Mouse (Mus musculus): Measurements from ENCODE around the gene Rgs1. TPM values are rescaled to one million over a fixed set of nuclear protein-coding genes. Genes with fewer than 3 reads are reported as not detected.

The Rgs1 gene
- total and polyA plus RNA-seq, 3 experiments, result 1.6 to 238 (median 101) TPM

DNA sequence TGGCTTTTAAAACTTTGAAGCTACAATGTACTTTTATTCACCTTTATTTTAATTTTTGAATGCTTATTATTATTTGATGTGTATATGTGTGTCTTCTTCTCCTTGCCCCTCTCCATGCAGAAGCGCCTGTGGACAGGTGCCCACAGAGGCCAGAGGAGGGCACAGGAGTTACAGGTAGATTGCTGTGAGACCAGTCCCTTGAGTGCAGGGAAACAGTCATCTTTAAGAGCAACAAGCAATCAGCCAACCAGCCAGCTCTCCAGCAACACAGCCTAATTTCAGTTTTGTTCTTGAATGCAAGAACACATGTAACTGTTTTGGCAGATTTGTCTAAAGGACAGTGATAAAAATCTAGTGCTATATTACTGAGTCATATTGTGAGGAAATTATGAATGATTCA is 1.7 kb downstream of the Rgs1 start:
- no peak for ATAC-seq (ENCODE audit: extremely low read depth, insufficient number of reproducible peaks, low FRiP score, poor library complexity, severe bottlenecking)
- peak overlapping the region; percentile 62 for H3K4me3 ChIP-seq (ENCODE audit: low read depth, low read length)
- TF ChIP-seq TAL1 (conservative IDR thresholded peaks at IDR 0.05; ENCODE audit: low read depth, low read length), result no peak
- TF ChIP-seq POLR2AphosphoS5 (IDR thresholded peaks at IDR 0.05; ENCODE audit: insufficient replicate concordance, low read depth, low read length), result no peak
- no peak for TF ChIP-seq GATA1 (IDR thresholded peaks at IDR 0.05; ENCODE audit: borderline replicate concordance, low read length)
- TF ChIP-seq CTCF (IDR thresholded peaks at IDR 0.05; ENCODE audit: low read depth, low read length), result no peak
- no peak for TF ChIP-seq GATA2 (IDR thresholded peaks at IDR 0.05; ENCODE audit: borderline replicate concordance, low read depth, low read length)

DNA sequence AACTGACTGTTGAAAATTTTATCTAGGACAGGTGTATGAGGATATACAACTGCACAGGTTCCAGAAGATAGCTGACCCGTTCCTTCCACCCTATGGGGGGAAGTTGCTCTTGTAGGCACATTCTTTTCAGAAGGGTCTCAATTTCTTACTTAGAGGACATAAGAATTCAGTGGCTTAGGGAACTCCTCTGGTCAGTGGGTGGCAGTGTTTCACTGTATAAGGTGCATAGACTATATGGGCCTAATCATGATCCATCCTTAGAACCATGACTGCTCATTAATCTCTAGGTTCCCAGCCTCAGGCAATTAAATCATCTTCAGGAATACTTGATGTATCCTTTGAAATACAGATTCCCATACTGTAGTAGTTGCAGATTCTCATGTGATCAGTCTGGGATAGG is 5.5 kb downstream of the Rgs1 start:
- ATAC-seq (ENCODE audit: extremely low read depth, insufficient number of reproducible peaks, low FRiP score, poor library complexity, severe bottlenecking) (peak; percentile 77), DNase-seq (ENCODE audit: low spot score) (no peak)
- Histone ChIP-seq H3K4me1 (ENCODE audit: insufficient read depth, low read depth, low read length) (peaks cover 9% of the 10 kb centered on the region; the same call in 1 of the 2 replicates), H3K4me3 (ENCODE audit: low read depth, low read length) (no peak overlapping the region), H3K9me3 (replicated peaks) (no peaks in the 10 kb centered on the region), H3K36me3 (replicated peaks) (peaks cover 7% of the 10 kb centered on the region), H3K27me3 (ENCODE audit: insufficient read depth, low read length) (no peaks in the 10 kb centered on the region)
- TF ChIP-seq CTCF (IDR thresholded peaks at IDR 0.05; ENCODE audit: low read depth, low read length) (no peak), TAL1 (conservative IDR thresholded peaks at IDR 0.05; ENCODE audit: low read depth, low read length) (no peak), POLR2AphosphoS5 (IDR thresholded peaks at IDR 0.05; ENCODE audit: insufficient replicate concordance, low read depth, low read length) (no peak), GATA1 (IDR thresholded peaks at IDR 0.05; ENCODE audit: borderline replicate concordance, low read length) (no peak), GATA2 (IDR thresholded peaks at IDR 0.05; ENCODE audit: borderline replicate concordance, low read depth, low read length) (no peak)

More for the DNA sequence above, 1.7 kb downstream of the Rgs1 start:
- Histone ChIP-seq H3K36me3 (replicated peaks) (peaks cover 7% of the 10 kb centered on the region), H3K9me3 (replicated peaks) (no peaks in the 10 kb centered on the region), H3K4me1 (ENCODE audit: insufficient read depth, low read depth, low read length) (peaks cover 11% of the 10 kb centered on the region), H3K27me3 (ENCODE audit: insufficient read depth, low read length) (no peaks in the 10 kb centered on the region)
- no peak for DNase-seq (ENCODE audit: low spot score)

DNA sequence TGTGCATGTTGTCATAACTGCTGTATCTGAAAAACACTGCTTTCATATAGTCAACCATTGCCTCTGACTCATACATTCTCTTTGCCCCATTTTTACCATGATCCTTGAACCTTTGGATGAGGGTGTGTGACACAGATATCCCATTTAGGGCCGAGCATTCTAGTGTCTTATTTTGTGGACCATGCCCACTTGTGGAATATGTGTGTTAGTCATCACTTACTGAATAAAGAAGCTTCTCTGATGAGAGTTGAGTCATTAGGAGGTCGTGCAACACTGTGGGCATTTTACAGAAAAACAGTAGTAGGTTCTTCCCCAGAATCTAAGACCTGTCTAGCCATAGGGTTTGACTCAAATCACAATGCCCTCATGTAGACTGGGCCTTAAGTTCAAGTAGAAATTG is 9.8 kb downstream of the Rgs1 start:
- TF ChIP-seq GATA2 (IDR thresholded peaks at IDR 0.05; ENCODE audit: borderline replicate concordance, low read depth, low read length), result no peak
- TF ChIP-seq TAL1 (conservative IDR thresholded peaks at IDR 0.05; ENCODE audit: low read depth, low read length), result no peak
- no peak for TF ChIP-seq POLR2AphosphoS5 (IDR thresholded peaks at IDR 0.05; ENCODE audit: insufficient replicate concordance, low read depth, low read length)
- no peak for TF ChIP-seq GATA1 (IDR thresholded peaks at IDR 0.05; ENCODE audit: borderline replicate concordance, low read length)
- TF ChIP-seq CTCF (IDR thresholded peaks at IDR 0.05; ENCODE audit: low read depth, low read length), result no peak
- no peak overlapping the region for H3K4me3 ChIP-seq (ENCODE audit: low read depth, low read length)
- DNase-seq (ENCODE audit: low spot score) (no peak), ATAC-seq (ENCODE audit: extremely low read depth, insufficient number of reproducible peaks, low FRiP score, poor library complexity, severe bottlenecking) (no peak)
- no peaks in the 10 kb centered on the region for H3K36me3 ChIP-seq (replicated peaks)
- H3K9me3 ChIP-seq (replicated peaks), result no peaks in the 10 kb centered on the region
- H3K27me3 ChIP-seq (ENCODE audit: insufficient read depth, low read length), result no peaks in the 10 kb centered on the region
- H3K4me1 ChIP-seq (ENCODE audit: insufficient read depth, low read depth, low read length), result peaks cover 3% of the 10 kb centered on the region; the same call in 1 of the 2 replicates

DNA sequence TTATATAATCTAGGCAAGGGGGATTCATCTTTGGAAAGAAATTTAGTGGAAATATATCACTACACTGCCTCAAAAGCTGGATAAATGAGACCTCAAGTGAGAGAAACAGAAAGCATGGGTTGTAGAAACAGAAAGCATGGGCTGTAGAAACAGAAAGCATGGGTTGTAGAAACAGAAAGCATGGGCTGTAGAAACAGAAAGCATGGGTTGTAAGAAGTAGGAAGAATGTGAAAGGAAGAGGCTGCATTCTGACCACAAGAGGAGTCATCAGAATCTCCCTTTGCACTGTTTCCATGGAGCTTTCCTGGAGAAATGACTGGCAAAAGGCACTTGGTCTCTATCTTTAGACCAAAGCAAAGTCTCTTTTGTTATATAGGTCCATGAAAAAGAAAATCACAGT is 33.8 kb downstream of the Rgs1 start:
- Histone ChIP-seq H3K4me3 (ENCODE audit: low read depth, low read length) (no peak overlapping the region), H3K36me3 (replicated peaks) (no peaks in the 10 kb centered on the region), H3K4me1 (ENCODE audit: insufficient read depth, low read depth, low read length) (no peaks in the 10 kb centered on the region), H3K27me3 (ENCODE audit: insufficient read depth, low read length) (no peaks in the 10 kb centered on the region), H3K9me3 (replicated peaks) (no peaks in the 10 kb centered on the region)
- no peak for DNase-seq (ENCODE audit: low spot score)
- ATAC-seq (ENCODE audit: extremely low read depth, insufficient number of reproducible peaks, low FRiP score, poor library complexity, severe bottlenecking), result no peak
- TF ChIP-seq GATA1 (IDR thresholded peaks at IDR 0.05; ENCODE audit: borderline replicate concordance, low read length), result no peak
- TF ChIP-seq GATA2 (IDR thresholded peaks at IDR 0.05; ENCODE audit: borderline replicate concordance, low read depth, low read length), result no peak
- no peak for TF ChIP-seq POLR2AphosphoS5 (IDR thresholded peaks at IDR 0.05; ENCODE audit: insufficient replicate concordance, low read depth, low read length)
- TF ChIP-seq TAL1 (conservative IDR thresholded peaks at IDR 0.05; ENCODE audit: low read depth, low read length), result no peak
- TF ChIP-seq CTCF (IDR thresholded peaks at IDR 0.05; ENCODE audit: low read depth, low read length), result no peak

DNA sequence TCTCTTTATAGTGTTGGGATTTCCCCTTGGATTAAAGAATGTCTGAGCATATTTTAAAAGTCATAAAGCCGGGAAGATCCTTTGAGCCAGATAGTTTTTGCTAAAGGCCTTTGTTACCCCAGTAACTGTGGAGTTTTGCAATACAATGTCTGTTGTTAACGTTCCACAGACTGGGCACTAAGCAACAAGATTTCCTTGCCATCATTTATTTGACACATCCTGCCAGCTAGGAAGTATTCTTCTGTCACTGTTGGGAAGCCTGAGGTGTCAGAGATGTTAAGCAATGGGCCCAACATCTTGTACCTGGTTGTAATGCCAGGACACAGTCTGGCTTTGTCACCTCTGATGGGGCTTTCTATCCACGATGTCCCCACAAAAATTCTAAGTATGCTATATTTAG is 38.1 kb downstream of the Rgs1 start:
- ATAC-seq (ENCODE audit: extremely low read depth, insufficient number of reproducible peaks, low FRiP score, poor library complexity, severe bottlenecking) (no peak), DNase-seq (ENCODE audit: low spot score) (no peak)
- Histone ChIP-seq H3K27me3 (ENCODE audit: insufficient read depth, low read length) (0 out of 2 replicates have a peak, but pooled peaks cover 3% of the 10 kb centered on the region), H3K4me3 (ENCODE audit: low read depth, low read length) (no peak overlapping the region), H3K36me3 (replicated peaks) (no peaks in the 10 kb centered on the region), H3K9me3 (replicated peaks) (no peaks in the 10 kb centered on the region), H3K4me1 (ENCODE audit: insufficient read depth, low read depth, low read length) (no peaks in the 10 kb centered on the region)
- no peak for TF ChIP-seq TAL1 (conservative IDR thresholded peaks at IDR 0.05; ENCODE audit: low read depth, low read length)
- no peak for TF ChIP-seq POLR2AphosphoS5 (IDR thresholded peaks at IDR 0.05; ENCODE audit: insufficient replicate concordance, low read depth, low read length)
- TF ChIP-seq GATA1 (IDR thresholded peaks at IDR 0.05; ENCODE audit: borderline replicate concordance, low read length), result no peak
- TF ChIP-seq GATA2 (IDR thresholded peaks at IDR 0.05; ENCODE audit: borderline replicate concordance, low read depth, low read length), result no peak
- TF ChIP-seq CTCF (IDR thresholded peaks at IDR 0.05; ENCODE audit: low read depth, low read length), result no peak

DNA sequence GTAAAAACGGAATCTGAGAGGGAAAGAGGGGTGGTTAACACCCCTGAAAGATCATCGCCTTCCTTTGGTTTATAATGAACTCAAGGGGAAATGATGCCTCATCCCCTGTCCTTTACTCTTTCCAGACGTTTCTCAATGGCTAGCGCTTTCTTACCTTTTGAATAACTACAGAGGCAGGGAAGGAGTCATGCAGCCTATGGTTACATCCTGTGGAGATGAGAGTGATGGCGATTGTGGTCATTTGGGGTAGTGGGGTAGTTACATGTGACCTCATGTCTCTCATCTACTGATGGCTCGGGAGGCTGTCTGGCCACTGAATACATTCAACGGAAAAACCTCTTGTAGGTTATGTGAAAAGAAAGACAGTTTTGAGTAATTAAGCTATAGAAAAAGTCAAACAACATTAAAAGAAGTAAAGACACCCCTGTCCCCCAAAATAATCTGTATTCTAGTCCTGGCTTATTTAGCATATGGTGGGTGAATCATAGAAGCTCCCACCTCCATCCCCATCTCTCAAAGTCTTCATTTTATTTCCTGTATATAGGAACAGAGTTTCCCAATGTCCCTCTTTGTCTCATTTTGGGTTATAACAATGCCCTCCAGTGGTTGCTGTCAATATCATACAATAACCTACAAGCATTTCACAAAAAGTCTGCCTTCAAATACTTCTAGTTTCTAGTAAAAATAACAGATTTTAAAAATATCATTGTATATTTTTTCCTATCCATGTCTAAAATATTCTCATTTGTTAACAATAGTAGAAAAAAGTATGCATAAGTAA is 42.6 kb downstream of the Rgs1 start:
- Histone ChIP-seq H3K4me1 (ENCODE audit: insufficient read depth, low read depth, low read length) (no peaks in the 10 kb centered on the region), H3K9me3 (replicated peaks) (no peaks in the 10 kb centered on the region), H3K27me3 (ENCODE audit: insufficient read depth, low read length) (0 out of 2 replicates have a peak, but pooled peaks cover 3% of the 10 kb centered on the region), H3K36me3 (replicated peaks) (no peaks in the 10 kb centered on the region), H3K4me3 (ENCODE audit: low read depth, low read length) (no peak overlapping the region)
- ATAC-seq (ENCODE audit: extremely low read depth, insufficient number of reproducible peaks, low FRiP score, poor library complexity, severe bottlenecking) (no peak), DNase-seq (ENCODE audit: low spot score) (no peak)
- TF ChIP-seq TAL1 (conservative IDR thresholded peaks at IDR 0.05; ENCODE audit: low read depth, low read length) (no peak), GATA1 (IDR thresholded peaks at IDR 0.05; ENCODE audit: borderline replicate concordance, low read length) (no peak), POLR2AphosphoS5 (IDR thresholded peaks at IDR 0.05; ENCODE audit: insufficient replicate concordance, low read depth, low read length) (no peak), GATA2 (IDR thresholded peaks at IDR 0.05; ENCODE audit: borderline replicate concordance, low read depth, low read length) (no peak), CTCF (IDR thresholded peaks at IDR 0.05; ENCODE audit: low read depth, low read length) (no peak)
